Mouse (Mus musculus) adrenal gland, postnatal 25 days (tissue): ENCODE results near the gene Pou3f1. TPM values are rescaled to one million over a fixed set of nuclear protein-coding genes. Genes with fewer than 3 reads are reported as not detected.

ENCODE experiments used
- total RNA-seq: library from RNA; stranded (reverse); gene quantifications from 2 replicates; pipeline ENCODE4 v1.2.3, GENCODE M21; 2021

Pou3f1 gene
- total RNA-seq, 1 experiment from 2014 or later = not detected

Other genes starting within 250 kb of the Pou3f1 start
- not detected in 2 replicates for gene 3100002H09Rik, start 46.0 kb upstream of the Pou3f1 start, total RNA-seq
- gene Utp11, start 36.8 kb downstream of the Pou3f1 start, total RNA-seq = 38.1 and 43.0 TPM in 2 replicates
- gene Fhl3, start 43.9 kb downstream of the Pou3f1 start, total RNA-seq = 6.7 and 8.7 TPM in 2 replicates
- 40.2 and 46.8 TPM in 2 replicates for gene Sf3a3, start 58.0 kb downstream of the Pou3f1 start, total RNA-seq
- gene Inpp5b, start 85.0 kb downstream of the Pou3f1 start, total RNA-seq = 20.9 and 24.8 TPM in 2 replicates
- 20.4 and 22.5 TPM in 2 replicates for gene Mtf1, start 145.3 kb downstream of the Pou3f1 start, total RNA-seq
- gene Yrdc, start 193.9 kb downstream of the Pou3f1 start, total RNA-seq = 35.0 and 48.6 TPM in 2 replicates
- gene 1110065P20Rik, start 194.4 kb downstream of the Pou3f1 start, total RNA-seq = 41.9 and 43.9 TPM in 2 replicates
- gene Maneal, start 205.4 kb downstream of the Pou3f1 start, total RNA-seq = 4.1 and 6.4 TPM in 2 replicates
- gene Epha10, start 224.1 kb downstream of the Pou3f1 start, total RNA-seq = 2.0 and 3.8 TPM in 2 replicates